10 mouse cellular contexts compared by ENCODE assay signal in genomic region chrX:36983654-36984311, GRCm38 (mm10). TPM values are rescaled to one million over a fixed set of nuclear protein-coding genes. Genes with fewer than 3 reads are reported as not detected.
DNase-seq lines count a peak whose midpoint lies in the region; ATAC-seq and TF ChIP-seq lines count a peak whose summit lies in the region.
"Had no signal": no experiment of that assay in that cellular context is flagged by ENCODE, and none has a peak within 500 bp of the region (broad histone marks: within the 10 kb centered on the region; RNA-seq: fewer than 3 reads in every experiment).

No protein-coding gene starts in this region.

- TF ChIP-seq POLR2A in thymus, adult 2 months (IDR thresholded peaks at IDR 0.05; ENCODE audit: control insufficient read depth, extremely low read depth, insufficient read depth, low read length, poor library complexity), result no peak

- no peak overlapping the region for H3K4me3 ChIP-seq in forebrain, embryonic 16.5 days (replicated peaks; ENCODE audit: low read length)
- H3K4me3 ChIP-seq in forebrain, embryonic 10.5 days, result no peak overlapping the region
- H3K4me3 ChIP-seq in thymus, adult 2 months (ENCODE audit: control insufficient read depth, insufficient read depth, low read length), result peak overlapping the region; percentile 17
- no peak overlapping the region for H3K4me3 ChIP-seq in forebrain, embryonic 13.5 days
- H3K4me3 ChIP-seq: megakaryocyte, embryonic 14.5 days had no signal

- no peak overlapping the region for H3K27ac ChIP-seq in forebrain, embryonic 16.5 days (ENCODE audit: low read length)
- H3K27ac ChIP-seq in forebrain, embryonic 10.5 days, result no peak overlapping the region
- peak overlapping the region; percentile 90 for H3K27ac ChIP-seq in thymus, adult 2 months (ENCODE audit: control insufficient read depth, insufficient read depth, low read length)
- no peak overlapping the region for H3K27ac ChIP-seq in forebrain, embryonic 13.5 days

- H3K27me3 ChIP-seq in forebrain, embryonic 16.5 days (replicated peaks; ENCODE audit: control insufficient read depth, insufficient read depth, low read length), result no peaks in the 10 kb centered on the region
- no peaks in the 10 kb centered on the region for H3K27me3 ChIP-seq in forebrain, embryonic 10.5 days (ENCODE audit: poor library complexity, severe bottlenecking)
- no peaks in the 10 kb centered on the region for H3K27me3 ChIP-seq in thymus, adult 2 months (ENCODE audit: control insufficient read depth, insufficient read depth, low read length)
- no peaks in the 10 kb centered on the region for H3K27me3 ChIP-seq in forebrain, embryonic 13.5 days

- no peaks in the 10 kb centered on the region for H3K36me3 ChIP-seq in forebrain, embryonic 16.5 days (ENCODE audit: control insufficient read depth, insufficient read depth)
- H3K36me3 ChIP-seq in forebrain, embryonic 10.5 days (replicated peaks), result no peaks in the 10 kb centered on the region
- no peaks in the 10 kb centered on the region for H3K36me3 ChIP-seq in thymus, adult 2 months (ENCODE audit: control insufficient read depth, insufficient read depth, low read length)
- H3K36me3 ChIP-seq in forebrain, embryonic 13.5 days (ENCODE audit: poor library complexity, severe bottlenecking), result no peaks in the 10 kb centered on the region

- H3K9ac ChIP-seq in forebrain, embryonic 16.5 days (replicated peaks; ENCODE audit: low read depth, low read length), result no peak overlapping the region
- H3K9ac ChIP-seq in forebrain, embryonic 13.5 days, result no peak overlapping the region

- H3K9me3 ChIP-seq in forebrain, embryonic 16.5 days (ENCODE audit: control insufficient read depth, low read length), result no peaks in the 10 kb centered on the region
- H3K9me3 ChIP-seq in forebrain, embryonic 10.5 days, result no peaks in the 10 kb centered on the region
- H3K9me3 ChIP-seq in forebrain, embryonic 13.5 days (replicated peaks), result no peaks in the 10 kb centered on the region
- H3K9me3 ChIP-seq: G1E; megakaryocyte, embryonic 14.5 days had no signal

- WGBS in forebrain, embryonic 16.5 days, result 58% methylated on average over 11 of the region's 11 CpGs
- WGBS in forebrain, embryonic 10.5 days, result 66% methylated on average over 11 of the region's 11 CpGs
- 4% methylated on average over 11 of the region's 11 CpGs for WGBS in thymus, adult 2 months
- 57% methylated on average over 11 of the region's 11 CpGs for WGBS in forebrain, embryonic 13.5 days

- ATAC-seq in forebrain, embryonic 16.5 days, result peak; percentile 60
- peak; percentile 91 for ATAC-seq in frontal cortex, adult (ENCODE audit: low TSS enrichment)
- ATAC-seq in forebrain, embryonic 13.5 days, result no peak

- peaks cover 14% of the 10 kb centered on the region for H3K4me1 ChIP-seq in forebrain, embryonic 16.5 days (replicated peaks; ENCODE audit: control insufficient read depth, insufficient read depth, low read length)
- peaks cover 8% of the 10 kb centered on the region; the same call in 1 of the 2 replicates for H3K4me1 ChIP-seq in forebrain, embryonic 10.5 days
- peaks cover 32% of the 10 kb centered on the region for H3K4me1 ChIP-seq in thymus, adult 2 months (replicated peaks; ENCODE audit: control insufficient read depth, insufficient read depth, low read length)
- no peaks in the 10 kb centered on the region for H3K4me1 ChIP-seq in forebrain, embryonic 13.5 days

- no peak overlapping the region for H3K4me2 ChIP-seq in forebrain, embryonic 16.5 days (ENCODE audit: low read length)
- H3K4me2 ChIP-seq in forebrain, embryonic 13.5 days, result no peak overlapping the region

- DNase-seq in forebrain, embryonic 10.5 days (ENCODE audit: extremely low spot score, low spot score), result no peak
- DNase-seq in CD4-positive helper T cell, adult 2 months (ENCODE audit: low read depth, low spot score), result peak; percentile 43
- DNase-seq in mesoderm, embryonic 11.5 days (ENCODE audit: low read depth, low spot score), result peak; percentile 41
- DNase-seq in thymus, adult 2 months, result peak; percentile 36
- DNase-seq in lung, postnatal 10 days, result no peak

- no peak for TF ChIP-seq CTCF in thymus, adult 2 months (IDR thresholded peaks at IDR 0.05; ENCODE audit: borderline replicate concordance, control insufficient read depth, extremely low read depth, insufficient read depth, low read length, poor library complexity)

RNA-seq across cellular contexts. Expression of gene Sept6, which starts 7.8 kb away (rescaled TPM):
- 60.8 and 62.7 TPM in 2 replicates for polyA plus RNA-seq in forebrain, embryonic 16.5 days (2015; fragmentation: Nextera tagmentation; extraction: Ambion mirVana)
- 33.6 and 34.5 TPM in 2 replicates for polyA plus RNA-seq in forebrain, embryonic 10.5 days (2016; fragmentation: Nextera tagmentation; extraction: Ambion mirVana)
- polyA plus RNA-seq in thymus, adult 2 months (2012; rRNA removed), result 122 and 156 TPM in 2 replicates
- 41.9 and 49.5 TPM in 2 replicates for polyA plus RNA-seq in forebrain, embryonic 13.5 days (2015; fragmentation: Nextera tagmentation; extraction: Ambion mirVana)

Comparison
In these comparisons a context has a peak if more than half of its experiments do, and no peak if none do; other contexts are left out.
1. DNase-seq: peak in CD4-positive helper T cell, adult 2 months (single experiment), mesoderm, embryonic 11.5 days (single experiment) and thymus, adult 2 months (single experiment); none in forebrain, embryonic 10.5 days (single experiment) and lung, postnatal 10 days (single experiment).